ENCODE assay signal across 10 mouse cellular contexts in genomic region chr8:70701982-70702841, GRCm38 (mm10). TPM values are rescaled to one million over a fixed set of nuclear protein-coding genes. Genes with fewer than 3 reads are reported as not detected.
A peak's percentile ranks its signal among the peaks of the same experiment; 100 is the strongest.
DNase-seq lines count a peak whose midpoint lies in the region; ATAC-seq and TF ChIP-seq lines count a peak whose summit lies in the region.
"Had no signal": no experiment of that assay in that cellular context is flagged by ENCODE, and none has a peak within 500 bp of the region (broad histone marks: within the 10 kb centered on the region; RNA-seq: fewer than 3 reads in every experiment).

No protein-coding gene starts in this region.

- no peaks in the 10 kb centered on the region for H3K9me3 ChIP-seq in liver, embryonic 13.5 days (replicated peaks)
- no peaks in the 10 kb centered on the region for H3K9me3 ChIP-seq in liver, embryonic 11.5 days (ENCODE audit: control insufficient read depth, low read length)
- H3K9me3 ChIP-seq in forebrain, embryonic 13.5 days (replicated peaks) = no peaks in the 10 kb centered on the region

- no peak overlapping the region for H3K4me3 ChIP-seq in liver, embryonic 13.5 days (replicated peaks)
- no peak overlapping the region for H3K4me3 ChIP-seq in liver, embryonic 11.5 days (ENCODE audit: low read depth, low read length)
- peak overlapping the region; percentile 94 for H3K4me3 ChIP-seq in forebrain, embryonic 13.5 days
- H3K4me3 ChIP-seq in small intestine, adult 2 months (ENCODE audit: low read depth, low read length) = no peak overlapping the region

- no peaks in the 10 kb centered on the region for H3K36me3 ChIP-seq in liver, embryonic 13.5 days
- H3K36me3 ChIP-seq in liver, embryonic 11.5 days (ENCODE audit: control insufficient read depth, insufficient read depth, low read length) = no peaks in the 10 kb centered on the region; the same call in 1 of the 2 replicates
- peaks cover 22% of the 10 kb centered on the region for H3K36me3 ChIP-seq in forebrain, embryonic 13.5 days (ENCODE audit: poor library complexity, severe bottlenecking)
- peaks cover 9% of the 10 kb centered on the region for H3K36me3 ChIP-seq in small intestine, adult 2 months (ENCODE audit: control insufficient read depth, insufficient read depth, low read length)

- no peaks in the 10 kb centered on the region for H3K27me3 ChIP-seq in liver, embryonic 13.5 days
- H3K27me3 ChIP-seq in liver, embryonic 11.5 days (replicated peaks; ENCODE audit: control insufficient read depth, insufficient read depth, low read length) = no peaks in the 10 kb centered on the region
- H3K27me3 ChIP-seq in forebrain, embryonic 13.5 days = no peaks in the 10 kb centered on the region
- no peaks in the 10 kb centered on the region for H3K27me3 ChIP-seq in small intestine, adult 2 months (ENCODE audit: control insufficient read depth, insufficient read depth, low read length)

- H3K4me2 ChIP-seq in liver, embryonic 13.5 days = no peak overlapping the region
- no peak overlapping the region for H3K4me2 ChIP-seq in liver, embryonic 11.5 days
- H3K4me2 ChIP-seq in forebrain, embryonic 13.5 days = peak overlapping the region; percentile 75

- no peak overlapping the region for H3K9ac ChIP-seq in liver, embryonic 13.5 days
- no peak overlapping the region for H3K9ac ChIP-seq in liver, embryonic 11.5 days (ENCODE audit: low read depth, low read length)
- 0 out of 2 replicates have a peak overlapping the region, but pooled peaks have one; percentile 100 for H3K9ac ChIP-seq in forebrain, embryonic 13.5 days

- H3K4me1 ChIP-seq in liver, embryonic 13.5 days (replicated peaks) = peaks cover 35% of the 10 kb centered on the region
- H3K4me1 ChIP-seq in liver, embryonic 11.5 days (replicated peaks; ENCODE audit: control insufficient read depth, insufficient read depth, low read length) = peaks cover 16% of the 10 kb centered on the region
- H3K4me1 ChIP-seq in forebrain, embryonic 13.5 days = peaks cover 38% of the 10 kb centered on the region
- H3K4me1 ChIP-seq in small intestine, adult 2 months (ENCODE audit: control insufficient read depth, insufficient read depth, insufficient read length, low read length) = peaks cover 17% of the 10 kb centered on the region

- no peak for TF ChIP-seq POLR2A in small intestine, adult 2 months (IDR thresholded peaks at IDR 0.05; ENCODE audit: low read depth, low read length)

- peak overlapping the region; percentile 30; the same call in 1 of the 2 replicates for H3K27ac ChIP-seq in liver, embryonic 13.5 days
- no peak overlapping the region for H3K27ac ChIP-seq in liver, embryonic 11.5 days (ENCODE audit: low read depth, low read length)
- H3K27ac ChIP-seq in forebrain, embryonic 13.5 days = no peak overlapping the region; the same call in 1 of the 2 replicates
- H3K27ac ChIP-seq in small intestine, adult 2 months (ENCODE audit: insufficient read depth, low read depth, low read length) = 0 out of 2 replicates have a peak overlapping the region, but pooled peaks have one; percentile 1

- DNase-seq in liver, embryonic 13.5 days = no peak
- DNase-seq in liver, embryonic 11.5 days (ENCODE audit: low spot score) = no peak
- DNase-seq in induced T-regulatory cell, adult 2 months (ENCODE audit: low read depth) = peak; percentile 54
- no peak for DNase-seq in Muller cell, postnatal 12 days (ENCODE audit: inconsistent ontology term)
- DNase-seq in adrenal gland, adult 18-20 months (ENCODE audit: low spot score in 2 of 2) = no peak
- no peak for DNase-seq in left cerebral cortex, adult 11 months (ENCODE audit: low spot score)

- no peak for TF ChIP-seq CTCF in small intestine, adult 2 months (IDR thresholded peaks at IDR 0.05; ENCODE audit: extremely low read depth, insufficient read length, insufficient replicate concordance, low read depth, low read length)

- WGBS in liver, embryonic 13.5 days (ENCODE audit: insufficient replicate concordance) = 79% methylated on average over 2 of the region's 2 CpGs
- WGBS in liver, embryonic 11.5 days = 79% methylated on average over 2 of the region's 2 CpGs
- WGBS in forebrain, embryonic 13.5 days = 91% methylated on average over 2 of the region's 2 CpGs
- WGBS in small intestine, adult 2 months = 61% methylated on average over 2 of the region's 2 CpGs

- ATAC-seq in liver, embryonic 13.5 days (ENCODE audit: low read depth) = no peak
- no peak for ATAC-seq in liver, embryonic 11.5 days (replicated peaks; ENCODE audit: low FRiP score)
- no peak for ATAC-seq in forebrain, embryonic 13.5 days

RNA-seq across cellular contexts. Expression of gene Iqcn, which starts 1.0 kb away (rescaled TPM):
- not detected in 2 replicates for polyA plus RNA-seq in liver, embryonic 13.5 days (2015; fragmentation: Nextera tagmentation; extraction: Ambion mirVana)
- polyA plus RNA-seq in liver, embryonic 11.5 days (2014; fragmentation: Nextera tagmentation; extraction: Ambion mirVana) = not detected in 2 replicates
- 0.05 and 0.11 TPM in 2 replicates for polyA plus RNA-seq in forebrain, embryonic 13.5 days (2015; fragmentation: Nextera tagmentation; extraction: Ambion mirVana)
- polyA plus RNA-seq in small intestine, adult 2 months (2012; rRNA removed) = 0.03 and 0.05 TPM in 2 replicates
- under 1 TPM in 1 of 2 experiments, not detected in 1; 0.10 TPM for total RNA-seq in adrenal gland, adult 18-20 months (2021)
- polyA plus RNA-seq: erythroblast, embryonic 14.5 days; limb, embryonic 11.5 days had no signal

RNA-seq across cellular contexts. Expression of gene Jund, which starts 3.5 kb away (rescaled TPM):
- polyA plus RNA-seq in liver, embryonic 13.5 days (2015; fragmentation: Nextera tagmentation; extraction: Ambion mirVana) = 17.9 and 22.0 TPM in 2 replicates
- 43.0 and 47.2 TPM in 2 replicates for polyA plus RNA-seq in liver, embryonic 11.5 days (2014; fragmentation: Nextera tagmentation; extraction: Ambion mirVana)
- 58.6 and 68.8 TPM in 2 replicates for polyA plus RNA-seq in forebrain, embryonic 13.5 days (2015; fragmentation: Nextera tagmentation; extraction: Ambion mirVana)
- polyA plus RNA-seq in small intestine, adult 2 months (2012; rRNA removed) = 419 and 1,098 TPM in 2 replicates
- 100 to 1,000 TPM; 228 to 252 TPM for total RNA-seq in adrenal gland, adult 18-20 months (2021)

RNA-seq across cellular contexts. Expression of gene Gm3336, which starts 16.1 kb away (rescaled TPM):
- polyA plus RNA-seq in liver, embryonic 13.5 days (2015; fragmentation: Nextera tagmentation; extraction: Ambion mirVana) = 0.14 TPM in 1 of 2 replicates, not detected in the other
- 0.15 TPM in 1 of 2 replicates, not detected in the other for polyA plus RNA-seq in liver, embryonic 11.5 days (2014; fragmentation: Nextera tagmentation; extraction: Ambion mirVana)
- not detected in 2 replicates for polyA plus RNA-seq in forebrain, embryonic 13.5 days (2015; fragmentation: Nextera tagmentation; extraction: Ambion mirVana)
- 42.0 and 73.6 TPM in 2 replicates for polyA plus RNA-seq in small intestine, adult 2 months (2012; rRNA removed)
- under 1 TPM in 1 of 2 experiments, not detected in 1; 0.53 TPM for total RNA-seq in adrenal gland, adult 18-20 months (2021)
- polyA plus RNA-seq: erythroblast, embryonic 14.5 days; limb, embryonic 11.5 days had no signal

RNA-seq across cellular contexts. Expression of gene Pde4c, which starts 21.3 kb away (rescaled TPM):
- polyA plus RNA-seq in liver, embryonic 13.5 days (2015; fragmentation: Nextera tagmentation; extraction: Ambion mirVana) = 0.40 and 0.43 TPM in 2 replicates
- polyA plus RNA-seq in liver, embryonic 11.5 days (2014; fragmentation: Nextera tagmentation; extraction: Ambion mirVana) = 0.83 and 1.3 TPM in 2 replicates
- 0.10 TPM in 1 of 2 replicates, not detected in the other for polyA plus RNA-seq in forebrain, embryonic 13.5 days (2015; fragmentation: Nextera tagmentation; extraction: Ambion mirVana)
- polyA plus RNA-seq in small intestine, adult 2 months (2012; rRNA removed) = 6.5 and 6.8 TPM in 2 replicates
- total RNA-seq in adrenal gland, adult 18-20 months (2021) = under 1 TPM; 0.42 to 0.86 TPM
- polyA plus RNA-seq: erythroblast, embryonic 14.5 days had no signal

RNA-seq across cellular contexts. Expression of gene Lsm4, which starts 29.2 kb away (rescaled TPM):
- polyA plus RNA-seq in liver, embryonic 13.5 days (2015; fragmentation: Nextera tagmentation; extraction: Ambion mirVana) = 185 and 200 TPM in 2 replicates
- polyA plus RNA-seq in liver, embryonic 11.5 days (2014; fragmentation: Nextera tagmentation; extraction: Ambion mirVana) = 342 and 357 TPM in 2 replicates
- polyA plus RNA-seq in forebrain, embryonic 13.5 days (2015; fragmentation: Nextera tagmentation; extraction: Ambion mirVana) = 238 and 239 TPM in 2 replicates
- 109 and 152 TPM in 2 replicates for polyA plus RNA-seq in small intestine, adult 2 months (2012; rRNA removed)
- total RNA-seq in adrenal gland, adult 18-20 months (2021) = 10 to 100 TPM; 73.2 to 75.9 TPM

Comparison
In these comparisons a context has a peak if more than half of its experiments do, and no peak if none do; other contexts are left out.
1. H3K27ac ChIP-seq: peak in liver, embryonic 13.5 days (single experiment) and small intestine, adult 2 months (single experiment); none in liver, embryonic 11.5 days (single experiment) and forebrain, embryonic 13.5 days (single experiment).
2. RNA of gene Gm3336, which starts 16.1 kb away (polyA plus RNA-seq): 42.0 to 73.6 TPM in small intestine, adult 2 months; 0.15 TPM in liver, embryonic 11.5 days, 0.14 TPM in liver, embryonic 13.5 days and not detected in forebrain, embryonic 13.5 days; every median in the first group is over 10 times any median in the second.